Mouse (Mus musculus): ENCODE measurements around the gene Trdmt1.

- TF ChIP-seq CTCF (IDR thresholded peaks at IDR 0.05; ENCODE audit: borderline replicate concordance, control insufficient read depth, extremely low read depth, insufficient read depth, low read length, poor library complexity): no peak
- TF ChIP-seq POLR2A (IDR thresholded peaks at IDR 0.05; ENCODE audit: control insufficient read depth, extremely low read depth, insufficient read depth, low read length, poor library complexity): no peak
Measured at GRCm38 (mm10) chr2:13578473-13579152, 34.1 kb upstream of the Trdmt1 start.
